Mouse (Mus musculus): ENCODE measurements around the gene Scd3. TPM values are rescaled to one million over a fixed set of nuclear protein-coding genes. Genes with fewer than 3 reads are reported as not detected.

Scd3 gene
- not detected in 2 replicates for polyA plus RNA-seq (2015; fragmentation: Nextera tagmentation; extraction: Ambion mirVana)

- Histone ChIP-seq H3K4me1 (replicated peaks) (peaks cover 2% of the 10 kb centered on the region; the same call in 1 of the 2 replicates), H3K9me3 (replicated peaks) (no peaks in the 10 kb centered on the region), H3K27ac (no peak within 1 kb of the TSS), H3K4me3 (replicated peaks) (no peak within 1 kb of the TSS), H3K36me3 (no peaks in the 10 kb centered on the region), H3K4me2 (no peak within 1 kb of the TSS), H3K9ac (no peak within 1 kb of the TSS), H3K27me3 (peaks cover under 1% of the 10 kb centered on the region; the same call in 1 of the 2 replicates)
- WGBS (ENCODE audit: insufficient replicate concordance), result 78% methylated on average over 9 of the region's 9 CpGs
- DNase-seq, result no peak
- no peak for ATAC-seq (ENCODE audit: low read depth)
Observed at GRCm38 (mm10) chr19:44203015-44203564, at the start of gene Scd3. Gene Scd3, plus strand, starts transcription at chr19:44203269.

- H3K4me3 ChIP-seq (replicated peaks), result no peak overlapping the region
- DNase-seq (no peak), ATAC-seq (ENCODE audit: low read depth) (no peak)
- H3K36me3 ChIP-seq, result no peaks in the 10 kb centered on the region
- H3K4me2 ChIP-seq, result no peak overlapping the region
- no peaks in the 10 kb centered on the region for H3K4me1 ChIP-seq (replicated peaks)
- H3K27ac ChIP-seq, result no peak overlapping the region
- H3K9ac ChIP-seq, result no peak overlapping the region
- H3K27me3 ChIP-seq, result peaks cover 56% of the 10 kb centered on the region
- H3K9me3 ChIP-seq (replicated peaks), result no peaks in the 10 kb centered on the region
- 66% methylated on average over 5 of the region's 5 CpGs for WGBS (ENCODE audit: insufficient replicate concordance)
Observed at GRCm38 (mm10) chr19:44153781-44154180, 49.3 kb upstream of the Scd3 start.

GRCm38 (mm10) chr19:44157005-44157404 lies 46.1 kb upstream of the Scd3 start:
- Histone ChIP-seq H3K4me3 (replicated peaks) (no peak overlapping the region), H3K36me3 (no peaks in the 10 kb centered on the region), H3K27me3 (peaks cover 46% of the 10 kb centered on the region), H3K4me2 (no peak overlapping the region), H3K27ac (no peak overlapping the region), H3K4me1 (replicated peaks) (no peaks in the 10 kb centered on the region), H3K9ac (no peak overlapping the region), H3K9me3 (replicated peaks) (no peaks in the 10 kb centered on the region)
- ATAC-seq (ENCODE audit: low read depth) (no peak), DNase-seq (no peak)
- 76% methylated on average over 10 of the region's 10 CpGs for WGBS (ENCODE audit: insufficient replicate concordance)

GRCm38 (mm10) chr19:44159386-44159785 lies 43.7 kb upstream of the Scd3 start:
- ATAC-seq (ENCODE audit: low read depth) (no peak), DNase-seq (no peak)
- Histone ChIP-seq H3K9ac (no peak overlapping the region), H3K4me3 (replicated peaks) (no peak overlapping the region), H3K27me3 (peaks cover 31% of the 10 kb centered on the region), H3K36me3 (no peaks in the 10 kb centered on the region), H3K27ac (no peak overlapping the region), H3K4me2 (no peak overlapping the region), H3K4me1 (replicated peaks) (no peaks in the 10 kb centered on the region), H3K9me3 (replicated peaks) (no peaks in the 10 kb centered on the region)
- WGBS (ENCODE audit: insufficient replicate concordance), result 59% methylated on average over 3 of the region's 3 CpGs

GRCm38 (mm10) chr19:44161515-44161914 lies 41.6 kb upstream of the Scd3 start:
- DNase-seq, result no peak
- H3K27ac ChIP-seq, result no peak overlapping the region
- H3K9me3 ChIP-seq (replicated peaks), result no peaks in the 10 kb centered on the region
- H3K27me3 ChIP-seq, result peaks cover 14% of the 10 kb centered on the region; the same call in 1 of the 2 replicates
- no peak overlapping the region for H3K9ac ChIP-seq
- no peak overlapping the region for H3K4me2 ChIP-seq
- H3K4me1 ChIP-seq (replicated peaks), result no peaks in the 10 kb centered on the region
- no peak overlapping the region for H3K4me3 ChIP-seq (replicated peaks)
- WGBS (ENCODE audit: insufficient replicate concordance), result 4% methylated on average over 3 of the region's 3 CpGs
- no peak for ATAC-seq (ENCODE audit: low read depth)
- no peaks in the 10 kb centered on the region for H3K36me3 ChIP-seq

- Histone ChIP-seq H3K36me3 (no peaks in the 10 kb centered on the region), H3K4me3 (replicated peaks) (no peak overlapping the region), H3K9me3 (replicated peaks) (no peaks in the 10 kb centered on the region), H3K27me3 (no peaks in the 10 kb centered on the region), H3K4me1 (replicated peaks) (no peaks in the 10 kb centered on the region), H3K9ac (no peak overlapping the region), H3K27ac (no peak overlapping the region), H3K4me2 (no peak overlapping the region)
- WGBS (ENCODE audit: insufficient replicate concordance), result 54% methylated on average over 8 of the region's 8 CpGs
- DNase-seq (no peak), ATAC-seq (ENCODE audit: low read depth) (no peak)
Observed at GRCm38 (mm10) chr19:44174835-44175234, 28.2 kb upstream of the Scd3 start.

GRCm38 (mm10) chr19:44176741-44177140 lies 26.3 kb upstream of the Scd3 start:
- WGBS (ENCODE audit: insufficient replicate concordance), result 53% methylated on average over 3 of the region's 3 CpGs
- Histone ChIP-seq H3K36me3 (no peaks in the 10 kb centered on the region), H3K27me3 (no peaks in the 10 kb centered on the region), H3K4me2 (no peak overlapping the region), H3K9me3 (replicated peaks) (no peaks in the 10 kb centered on the region), H3K4me1 (replicated peaks) (no peaks in the 10 kb centered on the region), H3K27ac (no peak overlapping the region), H3K9ac (no peak overlapping the region), H3K4me3 (replicated peaks) (no peak overlapping the region)
- no peak for ATAC-seq (ENCODE audit: low read depth)
- DNase-seq, result no peak

- DNase-seq, result no peak
- 40% methylated on average over 1 of the region's 1 CpGs for WGBS (ENCODE audit: insufficient replicate concordance)
- no peak overlapping the region for H3K9ac ChIP-seq
Observed at GRCm38 (mm10) chr19:44180502-44180901, 22.6 kb upstream of the Scd3 start.

GRCm38 (mm10) chr19:44183968-44184367 lies 19.1 kb upstream of the Scd3 start:
- no peak overlapping the region for H3K4me3 ChIP-seq (replicated peaks)
- H3K27me3 ChIP-seq, result no peaks in the 10 kb centered on the region
- 54% methylated on average over 3 of the region's 3 CpGs for WGBS (ENCODE audit: insufficient replicate concordance)
- no peaks in the 10 kb centered on the region for H3K9me3 ChIP-seq (replicated peaks)
- no peaks in the 10 kb centered on the region for H3K36me3 ChIP-seq
- H3K27ac ChIP-seq, result no peak overlapping the region
- H3K4me1 ChIP-seq (replicated peaks), result no peaks in the 10 kb centered on the region
- no peak for DNase-seq
- no peak for ATAC-seq (ENCODE audit: low read depth)
- H3K9ac ChIP-seq, result no peak overlapping the region
- no peak overlapping the region for H3K4me2 ChIP-seq

More at GRCm38 (mm10) chr19:44180502-44180901, 22.6 kb upstream of the Scd3 start:
- H3K9me3 ChIP-seq (replicated peaks), result no peaks in the 10 kb centered on the region
- no peaks in the 10 kb centered on the region for H3K27me3 ChIP-seq
- no peak overlapping the region for H3K27ac ChIP-seq
- ATAC-seq (ENCODE audit: low read depth), result no peak
- no peaks in the 10 kb centered on the region for H3K36me3 ChIP-seq
- no peak overlapping the region for H3K4me2 ChIP-seq
- H3K4me1 ChIP-seq (replicated peaks), result no peaks in the 10 kb centered on the region
- H3K4me3 ChIP-seq (replicated peaks), result no peak overlapping the region

GRCm38 (mm10) chr19:44189056-44189455 lies 14.0 kb upstream of the Scd3 start:
- no peaks in the 10 kb centered on the region for H3K4me1 ChIP-seq (replicated peaks)
- peaks cover 12% of the 10 kb centered on the region; the same call in 1 of the 2 replicates for H3K27me3 ChIP-seq
- DNase-seq, result no peak
- WGBS (ENCODE audit: insufficient replicate concordance), result 75% methylated on average over 4 of the region's 4 CpGs
- no peak overlapping the region for H3K4me3 ChIP-seq (replicated peaks)
- ATAC-seq (ENCODE audit: low read depth), result no peak
- H3K4me2 ChIP-seq, result no peak overlapping the region
- no peaks in the 10 kb centered on the region for H3K9me3 ChIP-seq (replicated peaks)
- no peak overlapping the region for H3K9ac ChIP-seq
- H3K27ac ChIP-seq, result no peak overlapping the region
- H3K36me3 ChIP-seq, result no peaks in the 10 kb centered on the region

- H3K27ac ChIP-seq, result no peak within 1 kb of the TSS
- DNase-seq (no peak), ATAC-seq (ENCODE audit: low read depth) (no peak)
- H3K36me3 ChIP-seq, result no peaks in the 10 kb centered on the region
- H3K4me2 ChIP-seq, result no peak within 1 kb of the TSS
- no peak within 1 kb of the TSS for H3K9ac ChIP-seq
- H3K4me1 ChIP-seq (replicated peaks), result peaks cover 7% of the 10 kb centered on the region; the same call in 1 of the 2 replicates
- H3K27me3 ChIP-seq, result peaks cover 12% of the 10 kb centered on the region; the same call in 1 of the 2 replicates
- H3K4me3 ChIP-seq (replicated peaks), result no peak within 1 kb of the TSS
- 13% methylated on average over 3 of the region's 3 CpGs for WGBS (ENCODE audit: insufficient replicate concordance)
- no peaks in the 10 kb centered on the region for H3K9me3 ChIP-seq (replicated peaks)
Observed at GRCm38 (mm10) chr19:44192342-44192741, 10.7 kb upstream of the Scd3 start, which contains the start of gene Pkd2l1. Gene Pkd2l1, minus strand, starts transcription at chr19:44192442.

- no peak overlapping the region for H3K4me3 ChIP-seq (replicated peaks)
- H3K4me2 ChIP-seq, result no peak overlapping the region
- ATAC-seq (ENCODE audit: low read depth) (no peak), DNase-seq (no peak)
- H3K4me1 ChIP-seq (replicated peaks), result peaks cover 15% of the 10 kb centered on the region; the same call in 1 of the 2 replicates
- no peak overlapping the region for H3K9ac ChIP-seq
- no peaks in the 10 kb centered on the region for H3K9me3 ChIP-seq (replicated peaks)
- peaks cover 12% of the 10 kb centered on the region; the same call in 1 of the 2 replicates for H3K27me3 ChIP-seq
- no peak overlapping the region for H3K27ac ChIP-seq
- WGBS (ENCODE audit: insufficient replicate concordance), result 67% methylated on average over 7 of the region's 7 CpGs
- no peaks in the 10 kb centered on the region for H3K36me3 ChIP-seq
Observed at GRCm38 (mm10) chr19:44193906-44194305, 9.2 kb upstream of the Scd3 start.

All from liver, embryonic 13.5 days (tissue).